In the genomic region with DNA sequence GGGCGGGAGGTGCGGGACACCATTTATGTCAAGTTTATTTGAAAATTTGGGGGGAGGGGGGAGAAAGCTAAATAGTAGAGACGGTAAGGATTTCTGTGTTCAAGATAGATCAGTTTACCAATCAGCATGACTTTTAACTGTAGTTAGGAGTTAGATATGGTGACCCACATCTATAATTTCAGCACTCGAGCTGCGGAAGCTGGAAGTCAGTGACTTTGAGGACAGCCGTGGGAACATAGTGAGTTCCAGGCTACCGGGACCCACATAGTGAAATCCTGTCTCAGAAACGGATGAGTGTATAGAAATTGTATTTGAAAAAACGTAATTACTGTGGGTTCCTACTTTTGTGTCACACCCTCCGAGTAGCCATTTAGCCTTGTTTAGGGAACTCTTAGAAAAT, we compare ENCODE assay signal across 8 mouse cellular contexts. TPM values are rescaled to one million over a fixed set of nuclear protein-coding genes. Genes with fewer than 3 reads are reported as not detected.
DNase-seq lines count a peak whose midpoint lies in the region; ATAC-seq and TF ChIP-seq lines count a peak whose summit lies in the region.

No protein-coding gene starts in this region.

- no peaks in the 10 kb centered on the region for H3K27me3 ChIP-seq in heart, adult 2 months (ENCODE audit: control insufficient read depth, insufficient read depth, low read length)
- H3K27me3 ChIP-seq in thymus, adult 2 months (ENCODE audit: control insufficient read depth, insufficient read depth, low read length) = no peaks in the 10 kb centered on the region
- no peaks in the 10 kb centered on the region for H3K27me3 ChIP-seq in liver, embryonic 13.5 days

- DNase-seq in heart, adult 2 months = no peak
- no peak for DNase-seq in heart, postnatal 10 days
- no peak for DNase-seq in thymus, adult 2 months
- DNase-seq in thymus, postnatal 10 days (ENCODE audit: low spot score in 2 of 2) = no peak
- no peak for DNase-seq in liver, embryonic 13.5 days
- no peak for DNase-seq in left cerebral cortex, postnatal 25 days (ENCODE audit: low spot score in 2 of 2)
- DNase-seq in cerebellum, adult 8-10 months = no peak
- no peak for DNase-seq in spleen, postnatal 36 days (ENCODE audit: low spot score in 2 of 2)

- no peak for TF ChIP-seq POLR2A in heart, adult 2 months (IDR thresholded peaks at IDR 0.05; ENCODE audit: insufficient read depth, low read depth, low read length)
- no peak for TF ChIP-seq POLR2A in thymus, adult 2 months (IDR thresholded peaks at IDR 0.05; ENCODE audit: control insufficient read depth, extremely low read depth, insufficient read depth, low read length, poor library complexity)

- H3K9ac ChIP-seq in heart, adult 2 months (ENCODE audit: low read depth, low read length) = peak overlapping the region; percentile 70
- H3K9ac ChIP-seq in liver, embryonic 13.5 days = peak overlapping the region; percentile 75

- peak overlapping the region; percentile 94 for H3K27ac ChIP-seq in heart, adult 2 months
- peak overlapping the region; percentile 74 for H3K27ac ChIP-seq in thymus, adult 2 months (ENCODE audit: control insufficient read depth, insufficient read depth, low read length)
- peak overlapping the region; percentile 63 for H3K27ac ChIP-seq in liver, embryonic 13.5 days

- H3K36me3 ChIP-seq in heart, adult 2 months (ENCODE audit: control insufficient read depth, insufficient read depth, low read length) = no peaks in the 10 kb centered on the region; the same call in 1 of the 2 replicates
- peaks cover 18% of the 10 kb centered on the region for H3K36me3 ChIP-seq in thymus, adult 2 months (ENCODE audit: control insufficient read depth, insufficient read depth, low read length)
- peaks cover 27% of the 10 kb centered on the region for H3K36me3 ChIP-seq in liver, embryonic 13.5 days

- no peak for ATAC-seq in liver, embryonic 13.5 days (ENCODE audit: low read depth)

- no peak for TF ChIP-seq EP300 in heart, adult 2 months (IDR thresholded peaks at IDR 0.05; ENCODE audit: insufficient read depth, low read depth, low read length)

- intact Hi-C loops in heart, adult 2 months (cut with DNase I) = loop anchor here (2.0 to 5.0 kb wide), 5 partner anchors 16 to 214 kb away; a partner anchor contains a TSS
- intact Hi-C loops in heart, postnatal 10 days (cut with DNase I) = loop anchor here (2.0 to 5.0 kb wide), 3 partner anchors 50 to 138 kb away; a partner anchor contains a TSS
- intact Hi-C loops in left cerebral cortex, postnatal 25 days (cut with DNase I) = loop anchor here (1.0 to 10.0 kb wide), 4 partner anchors 14 to 384 kb away; a partner anchor contains a TSS

- TF ChIP-seq CTCF in heart, adult 2 months (IDR thresholded peaks at IDR 0.05) = no peak
- no peak for TF ChIP-seq CTCF in thymus, adult 2 months (IDR thresholded peaks at IDR 0.05; ENCODE audit: borderline replicate concordance, control insufficient read depth, extremely low read depth, insufficient read depth, low read length, poor library complexity)

- WGBS in heart, adult 2 months = 4% methylated on average over 10 of the region's 10 CpGs
- whole genome bisulfite sequencing in thymus, adult 2 months = 2% methylated on average over 10 of the region's 10 CpGs
- 1% methylated on average over 10 of the region's 10 CpGs for WGBS in liver, embryonic 13.5 days (ENCODE audit: insufficient replicate concordance)

- H3K9me3 ChIP-seq in liver, embryonic 13.5 days (replicated peaks) = no peaks in the 10 kb centered on the region

- peak overlapping the region; percentile 74 for H3K4me3 ChIP-seq in heart, adult 2 months
- H3K4me3 ChIP-seq in thymus, adult 2 months (ENCODE audit: control insufficient read depth, insufficient read depth, low read length) = peak overlapping the region; percentile 81
- peak overlapping the region; percentile 73 for H3K4me3 ChIP-seq in liver, embryonic 13.5 days (replicated peaks)

- peaks cover 2% of the 10 kb centered on the region; the same call in 1 of the 2 replicates for H3K79me2 ChIP-seq in heart, adult 2 months (replicated peaks; ENCODE audit: control insufficient read depth, insufficient read depth, low read length)

- H3K4me1 ChIP-seq in heart, adult 2 months (ENCODE audit: control insufficient read depth, insufficient read depth, low read length) = peaks cover 5% of the 10 kb centered on the region
- H3K4me1 ChIP-seq in thymus, adult 2 months (replicated peaks; ENCODE audit: control insufficient read depth, insufficient read depth, low read length) = peaks cover 7% of the 10 kb centered on the region
- H3K4me1 ChIP-seq in liver, embryonic 13.5 days (replicated peaks) = peaks cover 27% of the 10 kb centered on the region

- H3K4me2 ChIP-seq in liver, embryonic 13.5 days = peak overlapping the region; percentile 70

RNA-seq across cellular contexts. Expression of a gene that starts 0.6 kb away (rescaled TPM):
- 10 to 100 TPM; 10.2 to 10.4 TPM for total RNA-seq in heart, adult 2 months (2021)
- polyA plus RNA-seq in heart, adult 2 months (2012; rRNA removed) = 3.7 and 7.1 TPM in 2 replicates
- total RNA-seq in heart, postnatal 10 days (2021) = 10 to 100 TPM; 12.0 to 14.6 TPM
- polyA plus RNA-seq in thymus, adult 2 months (2012; rRNA removed) = 8.6 and 9.0 TPM in 2 replicates
- polyA plus RNA-seq in liver, embryonic 13.5 days (2015; fragmentation: Nextera tagmentation; extraction: Ambion mirVana) = 3.5 and 4.9 TPM in 2 replicates
- total RNA-seq in left cerebral cortex, postnatal 25 days (2021) = 10 to 100 TPM; 15.7 to 17.6 TPM

RNA-seq across cellular contexts. Expression of a gene that starts 14.8 kb away (rescaled TPM):
- 1 to 10 TPM; 3.2 to 5.6 TPM for total RNA-seq in heart, adult 2 months (2021)
- polyA plus RNA-seq in heart, adult 2 months (2012; rRNA removed) = 5.0 and 7.6 TPM in 2 replicates
- 1 to 10 TPM; 7.3 to 7.9 TPM for total RNA-seq in heart, postnatal 10 days (2021)
- 1.3 and 1.6 TPM in 2 replicates for polyA plus RNA-seq in thymus, adult 2 months (2012; rRNA removed)
- 0.54 and 0.68 TPM in 2 replicates for polyA plus RNA-seq in liver, embryonic 13.5 days (2015; fragmentation: Nextera tagmentation; extraction: Ambion mirVana)
- 10 to 100 TPM; 10.6 to 11.9 TPM for total RNA-seq in left cerebral cortex, postnatal 25 days (2021)

RNA-seq across cellular contexts. Expression of a gene that starts 42.1 kb away (rescaled TPM):
- not detected for total RNA-seq in heart, adult 2 months (2021)
- 0.03 and 0.37 TPM in 2 replicates for polyA plus RNA-seq in heart, adult 2 months (2012; rRNA removed)
- not detected for total RNA-seq in heart, postnatal 10 days (2021)
- 0.13 TPM in 1 of 2 replicates, not detected in the other for polyA plus RNA-seq in thymus, adult 2 months (2012; rRNA removed)
- polyA plus RNA-seq in liver, embryonic 13.5 days (2015; fragmentation: Nextera tagmentation; extraction: Ambion mirVana) = not detected in 2 replicates
- total RNA-seq in left cerebral cortex, postnatal 25 days (2021) = under 1 TPM in 1 of 2 experiments, not detected in 1; 0.30 TPM

RNA-seq across cellular contexts. Expression of a gene that starts 46.9 kb away (rescaled TPM):
- total RNA-seq in heart, adult 2 months (2021) = 10 to 100 TPM; 10.1 to 10.8 TPM
- polyA plus RNA-seq in heart, adult 2 months (2012; rRNA removed) = 3.1 and 5.7 TPM in 2 replicates
- 10 to 100 TPM; 12.0 to 14.1 TPM for total RNA-seq in heart, postnatal 10 days (2021)
- 3.4 and 3.5 TPM in 2 replicates for polyA plus RNA-seq in thymus, adult 2 months (2012; rRNA removed)
- polyA plus RNA-seq in liver, embryonic 13.5 days (2015; fragmentation: Nextera tagmentation; extraction: Ambion mirVana) = 3.5 and 5.0 TPM in 2 replicates
- 10 to 100 TPM; 22.2 to 22.4 TPM for total RNA-seq in left cerebral cortex, postnatal 25 days (2021)
